7 mouse cellular contexts compared by ENCODE assay signal in genomic region chr2:73495617-73496328, GRCm38 (mm10). TPM values are rescaled to one million over a fixed set of nuclear protein-coding genes. Genes with fewer than 3 reads are reported as not detected.
DNase-seq lines count a peak whose midpoint lies in the region; ATAC-seq lines count a peak whose summit lies in the region.

No protein-coding gene starts in this region.

- H3K4me3 ChIP-seq in brown adipose tissue, adult 24 weeks (ENCODE audit: insufficient read depth, low read depth, low read length) = peak overlapping the region; percentile 31
- peak overlapping the region; percentile 42 for H3K4me3 ChIP-seq in erythroblast, embryonic 14.5 days (replicated peaks)
- H3K4me3 ChIP-seq in kidney, embryonic 15.5 days (replicated peaks) = no peak overlapping the region

- no peaks in the 10 kb centered on the region for H3K9me3 ChIP-seq in erythroblast, embryonic 14.5 days (ENCODE audit: control insufficient read depth, low read length)
- H3K9me3 ChIP-seq in kidney, embryonic 15.5 days (replicated peaks) = no peaks in the 10 kb centered on the region

- WGBS in kidney, embryonic 15.5 days = 23% methylated on average over 16 of the region's 16 CpGs

- H3K27ac ChIP-seq in brown adipose tissue, adult 24 weeks (replicated peaks; ENCODE audit: low read depth, low read length) = peak overlapping the region; percentile 93
- peak overlapping the region; percentile 77 for H3K27ac ChIP-seq in kidney, embryonic 15.5 days

- no peak overlapping the region for H3K9ac ChIP-seq in kidney, embryonic 15.5 days

- DNase-seq in lung, postnatal 4 days = peak; percentile 44 to 47
- no peak for DNase-seq in frontal cortex, postnatal 10 days (ENCODE audit: low spot score in 2 of 2)
- no peak for DNase-seq in adrenal gland, postnatal 4 days (ENCODE audit: low spot score in 2 of 2)
- DNase-seq in adrenal gland, postnatal 25 days = no peak

- peak; percentile 54 for ATAC-seq in kidney, embryonic 15.5 days (replicated peaks; ENCODE audit: low FRiP score)

- H3K4me1 ChIP-seq in brown adipose tissue, adult 24 weeks (ENCODE audit: control insufficient read depth, insufficient read depth, insufficient read length, low read length) = peaks cover 17% of the 10 kb centered on the region; the same call in 1 of the 2 replicates
- peaks cover 42% of the 10 kb centered on the region for H3K4me1 ChIP-seq in erythroblast, embryonic 14.5 days (ENCODE audit: control insufficient read depth)
- peaks cover 27% of the 10 kb centered on the region for H3K4me1 ChIP-seq in kidney, embryonic 15.5 days

- H3K27me3 ChIP-seq in erythroblast, embryonic 14.5 days (ENCODE audit: control insufficient read depth) = no peaks in the 10 kb centered on the region
- no peaks in the 10 kb centered on the region for H3K27me3 ChIP-seq in kidney, embryonic 15.5 days

- H3K4me2 ChIP-seq in kidney, embryonic 15.5 days = peak overlapping the region; percentile 40

- no peaks in the 10 kb centered on the region for H3K36me3 ChIP-seq in erythroblast, embryonic 14.5 days (ENCODE audit: control insufficient read depth)
- H3K36me3 ChIP-seq in kidney, embryonic 15.5 days = no peaks in the 10 kb centered on the region

RNA-seq across cellular contexts. Expression of gene Wipf1, which starts 33.8 kb away (rescaled TPM):
- polyA plus RNA-seq in brown adipose tissue, adult 24 weeks (2012; ENCODE audit: insufficient read depth, insufficient read length, missing spikeins) = 7.1 and 8.0 TPM in 2 replicates
- polyA plus RNA-seq in erythroblast, embryonic 14.5 days (2012) = 1.1 and 1.7 TPM in 2 replicates
- 8.7 and 9.7 TPM in 2 replicates for polyA plus RNA-seq in kidney, embryonic 15.5 days (2015; fragmentation: Nextera tagmentation; extraction: Ambion mirVana)
- 10 to 100 TPM; 20.4 to 22.1 TPM for total RNA-seq in adrenal gland, postnatal 4 days (2021)
- total RNA-seq in adrenal gland, postnatal 25 days (2021) = 14.9 and 17.0 TPM in 2 replicates

Comparison
In these comparisons a context has a peak if more than half of its experiments do, and no peak if none do; other contexts are left out.
1. DNase-seq: peak in lung, postnatal 4 days (2 of 2); none in frontal cortex, postnatal 10 days (0 of 2), adrenal gland, postnatal 4 days (0 of 2) and adrenal gland, postnatal 25 days (single experiment).